In genomic region chr15:102450928-102451327, GRCm38 (mm10) we compare ENCODE assay signal across 11 mouse cellular contexts. TPM values are rescaled to one million over a fixed set of nuclear protein-coding genes. Genes with fewer than 3 reads are reported as not detected.
DNase-seq lines count a peak whose midpoint lies in the region; ATAC-seq and TF ChIP-seq lines count a peak whose summit lies in the region.
"Had no signal": no experiment of that assay in that cellular context is flagged by ENCODE, and none has a peak within 500 bp of the region (broad histone marks: within the 10 kb centered on the region; RNA-seq: fewer than 3 reads in every experiment).

No protein-coding gene starts in this region.

- no peaks in the 10 kb centered on the region for H3K4me1 ChIP-seq in kidney, postnatal 0 days (replicated peaks; ENCODE audit: insufficient read depth, low read length)
- H3K4me1 ChIP-seq in hindbrain, postnatal 0 days (ENCODE audit: insufficient read depth, low read length) = no peaks in the 10 kb centered on the region

- H3K9ac ChIP-seq in kidney, postnatal 0 days (ENCODE audit: low read depth, low read length) = no peak overlapping the region
- no peak overlapping the region for H3K9ac ChIP-seq in hindbrain, postnatal 0 days (replicated peaks; ENCODE audit: low read length)
- H3K9ac ChIP-seq: heart, embryonic 15.5 days; lung, embryonic 14.5 days had no signal

- TF ChIP-seq CTCF in gastrocnemius, adult 2 months (IDR thresholded peaks at IDR 0.05) = no peak
- no peak for TF ChIP-seq CTCF in kidney, postnatal 0 days (IDR thresholded peaks at IDR 0.05; ENCODE audit: low read depth)
- no peak for TF ChIP-seq CTCF in hindbrain, postnatal 0 days (IDR thresholded peaks at IDR 0.05; ENCODE audit: low read depth)

- peak overlapping the region; percentile 24; the same call in 1 of the 2 replicates for H3K4me2 ChIP-seq in kidney, postnatal 0 days (ENCODE audit: low read length)
- H3K4me2 ChIP-seq in hindbrain, postnatal 0 days (ENCODE audit: low read depth, low read length) = no peak overlapping the region
- H3K4me2 ChIP-seq: heart, embryonic 15.5 days; lung, embryonic 14.5 days had no signal

- DNase-seq in gastrocnemius, adult 2 months = no peak
- DNase-seq in gastrocnemius, postnatal 14 days = no peak
- peak; percentile 28 to 43 for DNase-seq in adrenal gland, adult 18-20 months (ENCODE audit: low spot score in 2 of 2)
- DNase-seq in kidney, postnatal 0 days (ENCODE audit: low spot score) = no peak
- DNase-seq in lung, postnatal 25 days (ENCODE audit: low spot score) = peak; percentile 40
- DNase-seq in right cerebral cortex, adult 2 months (ENCODE audit: low spot score in 2 of 2) = no peak
- no peak for DNase-seq in hindbrain, postnatal 0 days (ENCODE audit: low spot score)
- DNase-seq in left cerebral cortex, postnatal 36 days (ENCODE audit: low spot score in 2 of 2) = no peak
- DNase-seq: lung, embryonic 14.5 days had no signal

- no peak overlapping the region; the same call in 1 of the 2 replicates for H3K27ac ChIP-seq in gastrocnemius, adult 2 months
- peak overlapping the region; percentile 56; the same call in 1 of the 2 replicates for H3K27ac ChIP-seq in kidney, postnatal 0 days
- H3K27ac ChIP-seq in hindbrain, postnatal 0 days = no peak overlapping the region
- H3K27ac ChIP-seq: heart, embryonic 15.5 days had no signal

- no peaks in the 10 kb centered on the region for H3K9me3 ChIP-seq in kidney, postnatal 0 days (replicated peaks; ENCODE audit: low read length)
- H3K9me3 ChIP-seq in hindbrain, postnatal 0 days (ENCODE audit: low read length) = no peaks in the 10 kb centered on the region
- H3K9me3 ChIP-seq: heart, embryonic 15.5 days had no signal

- peak overlapping the region; percentile 40 for H3K4me3 ChIP-seq in gastrocnemius, adult 2 months
- no peak overlapping the region for H3K4me3 ChIP-seq in kidney, postnatal 0 days (replicated peaks; ENCODE audit: low read depth, low read length)
- H3K4me3 ChIP-seq in hindbrain, postnatal 0 days (ENCODE audit: low read length) = no peak overlapping the region
- H3K4me3 ChIP-seq: heart, embryonic 15.5 days had no signal

- peak; percentile 73 for ATAC-seq in kidney, postnatal 0 days (replicated peaks; ENCODE audit: low FRiP score, low read depth)
- no peak for ATAC-seq in hindbrain, postnatal 0 days

- intact Hi-C loops in gastrocnemius, adult 2 months (cut with DNase I) = no loop called here
- intact Hi-C loops in gastrocnemius, postnatal 14 days (cut with DNase I; ENCODE audit: low total_unique reads) = no loop called here
- intact Hi-C loops in left cerebral cortex, postnatal 36 days (cut with DNase I) = no loop called here

- no peaks in the 10 kb centered on the region for H3K36me3 ChIP-seq in kidney, postnatal 0 days (ENCODE audit: insufficient read depth, low read length)
- H3K36me3 ChIP-seq in hindbrain, postnatal 0 days (ENCODE audit: insufficient read depth, low read length) = no peaks in the 10 kb centered on the region
- H3K36me3 ChIP-seq: heart, embryonic 15.5 days had no signal

- no peaks in the 10 kb centered on the region for H3K27me3 ChIP-seq in kidney, postnatal 0 days (ENCODE audit: insufficient read depth, low read length)
- no peaks in the 10 kb centered on the region for H3K27me3 ChIP-seq in hindbrain, postnatal 0 days (ENCODE audit: insufficient read depth, low read length)
- H3K27me3 ChIP-seq: heart, embryonic 15.5 days had no signal

- 30% methylated on average over 7 of the region's 7 CpGs for WGBS in kidney, postnatal 0 days
- WGBS in hindbrain, postnatal 0 days = 32% methylated on average over 7 of the region's 7 CpGs

RNA-seq across cellular contexts. Expression of gene Amhr2, which starts 5.8 kb away (rescaled TPM):
- total RNA-seq in gastrocnemius, adult 2 months (2021) = 1 to 10 TPM; 7.2 to 9.5 TPM
- 1 to 10 TPM; 4.5 to 5.0 TPM for total RNA-seq in gastrocnemius, postnatal 14 days (2021)
- 1 to 10 TPM; 1.5 to 2.0 TPM for total RNA-seq in adrenal gland, adult 18-20 months (2021)
- 0.46 and 0.80 TPM in 2 replicates for polyA plus RNA-seq in kidney, postnatal 0 days (2015; fragmentation: Nextera tagmentation; extraction: Ambion mirVana)
- 0.16 TPM in 1 of 2 replicates, not detected in the other for total RNA-seq in hindbrain, postnatal 0 days (2014; rRNA removed)
- polyA plus RNA-seq in hindbrain, postnatal 0 days (2015; fragmentation: Nextera tagmentation; extraction: Ambion mirVana) = 0.36 and 0.62 TPM in 2 replicates
- total RNA-seq in left cerebral cortex, postnatal 36 days (2021) = 1 to 10 TPM in 1 of 2 experiments, under 1 TPM in 1; 0.99 to 2.3 TPM

RNA-seq across cellular contexts. Expression of gene Prr13, which starts 7.9 kb away (rescaled TPM):
- total RNA-seq in gastrocnemius, adult 2 months (2021) = 10 to 100 TPM; 17.3 to 18.2 TPM
- total RNA-seq in gastrocnemius, postnatal 14 days (2021) = 10 to 100 TPM; 12.1 to 13.6 TPM
- total RNA-seq in adrenal gland, adult 18-20 months (2021) = 100 to 1,000 TPM in 1 of 2 experiments, 10 to 100 TPM in 1; 86.2 to 148 TPM
- polyA plus RNA-seq in kidney, postnatal 0 days (2015; fragmentation: Nextera tagmentation; extraction: Ambion mirVana) = 109 and 117 TPM in 2 replicates
- 27.4 and 28.0 TPM in 2 replicates for total RNA-seq in hindbrain, postnatal 0 days (2014; rRNA removed)
- 90.4 and 95.1 TPM in 2 replicates for polyA plus RNA-seq in hindbrain, postnatal 0 days (2015; fragmentation: Nextera tagmentation; extraction: Ambion mirVana)
- total RNA-seq in left cerebral cortex, postnatal 36 days (2021) = 10 to 100 TPM; 41.4 to 43.2 TPM

RNA-seq across cellular contexts. Expression of gene Pcbp2, which starts 19.4 kb away (rescaled TPM):
- total RNA-seq in gastrocnemius, adult 2 months (2021) = 100 to 1,000 TPM; 401 to 459 TPM
- 100 to 1,000 TPM; 382 to 414 TPM for total RNA-seq in gastrocnemius, postnatal 14 days (2021)
- total RNA-seq in adrenal gland, adult 18-20 months (2021) = 100 to 1,000 TPM; 628 to 756 TPM
- polyA plus RNA-seq in kidney, postnatal 0 days (2015; fragmentation: Nextera tagmentation; extraction: Ambion mirVana) = 185 and 191 TPM in 2 replicates
- 151 and 157 TPM in 2 replicates for total RNA-seq in hindbrain, postnatal 0 days (2014; rRNA removed)
- 104 TPM in 2 replicates for polyA plus RNA-seq in hindbrain, postnatal 0 days (2015; fragmentation: Nextera tagmentation; extraction: Ambion mirVana)
- 100 to 1,000 TPM; 467 to 505 TPM for total RNA-seq in left cerebral cortex, postnatal 36 days (2021)

RNA-seq across cellular contexts. Expression of gene Sp1, which starts 45.0 kb away (rescaled TPM):
- total RNA-seq in gastrocnemius, adult 2 months (2021) = 10 to 100 TPM; 23.0 to 25.1 TPM
- 10 to 100 TPM; 27.5 to 31.2 TPM for total RNA-seq in gastrocnemius, postnatal 14 days (2021)
- total RNA-seq in adrenal gland, adult 18-20 months (2021) = 10 to 100 TPM; 61.1 to 62.1 TPM
- polyA plus RNA-seq in kidney, postnatal 0 days (2015; fragmentation: Nextera tagmentation; extraction: Ambion mirVana) = 8.8 TPM in 2 replicates
- 24.7 and 26.0 TPM in 2 replicates for total RNA-seq in hindbrain, postnatal 0 days (2014; rRNA removed)
- polyA plus RNA-seq in hindbrain, postnatal 0 days (2015; fragmentation: Nextera tagmentation; extraction: Ambion mirVana) = 3.0 and 3.5 TPM in 2 replicates
- 10 to 100 TPM; 22.0 to 30.3 TPM for total RNA-seq in left cerebral cortex, postnatal 36 days (2021)

RNA-seq across cellular contexts. Expression of gene Gm10337, which starts 52.6 kb away (rescaled TPM):
- total RNA-seq in gastrocnemius, adult 2 months (2021) = not detected
- total RNA-seq in gastrocnemius, postnatal 14 days (2021) = not detected
- not detected for total RNA-seq in adrenal gland, adult 18-20 months (2021)
- polyA plus RNA-seq in kidney, postnatal 0 days (2015; fragmentation: Nextera tagmentation; extraction: Ambion mirVana) = 1.8 TPM in 1 of 2 replicates, not detected in the other
- not detected in 2 replicates for total RNA-seq in hindbrain, postnatal 0 days (2014; rRNA removed)
- 2.7 and 7.3 TPM in 2 replicates for polyA plus RNA-seq in hindbrain, postnatal 0 days (2015; fragmentation: Nextera tagmentation; extraction: Ambion mirVana)
- not detected for total RNA-seq in left cerebral cortex, postnatal 36 days (2021)
- total RNA-seq: layer of hippocampus, adult 18-20 months had no signal
- polyA plus RNA-seq: lung, embryonic 14.5 days had no signal

Comparison
In these comparisons a context has a peak if more than half of its experiments do, and no peak if none do; other contexts are left out.
1. DNase-seq: peak in adrenal gland, adult 18-20 months (2 of 2) and lung, postnatal 25 days (single experiment); none in gastrocnemius, adult 2 months (single experiment), gastrocnemius, postnatal 14 days (single experiment), kidney, postnatal 0 days (single experiment), right cerebral cortex, adult 2 months (0 of 2), hindbrain, postnatal 0 days (single experiment) and left cerebral cortex, postnatal 36 days (0 of 2).